10 mouse cellular contexts compared by ENCODE assay signal in the genomic region with DNA sequence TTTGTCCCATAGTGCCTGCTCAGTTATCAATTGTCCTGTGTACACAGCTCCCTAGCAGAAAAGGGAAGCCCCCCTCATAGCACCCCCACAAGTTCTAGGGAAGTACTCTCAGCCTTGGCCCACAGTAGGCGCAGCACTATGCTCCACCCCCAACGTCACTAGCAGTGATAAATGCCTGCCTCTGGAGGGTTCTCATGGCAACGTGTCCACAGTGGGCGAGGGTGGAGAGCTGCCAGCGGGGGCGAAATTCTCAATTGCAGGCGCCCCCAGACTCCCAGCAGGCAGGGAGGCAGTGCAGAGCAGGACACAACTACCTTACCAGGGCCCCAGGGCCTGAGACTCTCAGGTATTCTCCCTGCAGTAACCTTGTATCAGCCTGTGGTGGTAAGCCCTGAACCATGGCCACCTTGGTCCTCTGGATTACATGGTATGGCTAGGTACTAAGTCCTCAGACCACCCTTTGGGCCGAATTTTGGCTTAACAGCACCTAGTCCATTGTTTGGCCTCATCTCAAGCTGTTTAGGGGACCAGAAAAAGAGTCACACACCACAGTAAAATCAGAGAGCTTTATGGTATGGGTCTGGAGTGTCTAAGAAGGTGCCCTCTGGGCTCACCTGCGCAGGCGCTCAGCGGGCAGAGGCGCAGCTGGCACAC. TPM values are rescaled to one million over a fixed set of nuclear protein-coding genes. Genes with fewer than 3 reads are reported as not detected.
DNase-seq lines count a peak whose midpoint lies in the region; ATAC-seq lines count a peak whose summit lies in the region.
"Had no signal": no experiment of that assay in that cellular context is flagged by ENCODE, and none has a peak within 500 bp of the region (broad histone marks: within the 10 kb centered on the region; RNA-seq: fewer than 3 reads in every experiment).

No protein-coding gene starts in this region.

- peak; percentile 62 for DNase-seq in forebrain, embryonic 11.5 days (ENCODE audit: low spot score)
- no peak for DNase-seq in forebrain, embryonic 10.5 days (ENCODE audit: extremely low spot score, low spot score)
- peak; percentile 38 for DNase-seq in ovary, postnatal 36 days (ENCODE audit: low spot score)
- DNase-seq in ovary, adult 18-20 months (ENCODE audit: low spot score): no peak
- no peak for DNase-seq in gastrocnemius, postnatal 36 days

- H3K4me1 ChIP-seq in forebrain, embryonic 11.5 days (replicated peaks; ENCODE audit: control insufficient read depth, insufficient read depth, low read length): peaks cover 11% of the 10 kb centered on the region
- peaks cover 53% of the 10 kb centered on the region for H3K4me1 ChIP-seq in forebrain, embryonic 10.5 days
- peaks cover 54% of the 10 kb centered on the region for H3K4me1 ChIP-seq in hindbrain, embryonic 12.5 days
- H3K4me1 ChIP-seq in limb, embryonic 15.5 days: peaks cover 59% of the 10 kb centered on the region
- H3K4me1 ChIP-seq in stomach, embryonic 15.5 days: peaks cover 47% of the 10 kb centered on the region

- WGBS in forebrain, embryonic 11.5 days: 57% methylated on average over 12 of the region's 12 CpGs
- WGBS in forebrain, embryonic 10.5 days: 70% methylated on average over 12 of the region's 12 CpGs
- 52% methylated on average over 12 of the region's 12 CpGs for WGBS in hindbrain, embryonic 12.5 days
- WGBS in limb, embryonic 15.5 days: 48% methylated on average over 12 of the region's 12 CpGs
- WGBS in stomach, embryonic 15.5 days: 45% methylated on average over 12 of the region's 12 CpGs

- no peak overlapping the region for H3K9ac ChIP-seq in forebrain, embryonic 11.5 days (ENCODE audit: low read length)
- no peak overlapping the region for H3K9ac ChIP-seq in hindbrain, embryonic 12.5 days
- 0 out of 2 replicates have a peak overlapping the region, but pooled peaks have one; percentile 10 for H3K9ac ChIP-seq in limb, embryonic 15.5 days
- H3K9ac ChIP-seq in stomach, embryonic 15.5 days: no peak overlapping the region
- H3K9ac ChIP-seq: embryonic facial prominence, embryonic 15.5 days had no signal

- H3K9me3 ChIP-seq in forebrain, embryonic 11.5 days (ENCODE audit: control insufficient read depth, low read length): no peaks in the 10 kb centered on the region
- no peaks in the 10 kb centered on the region for H3K9me3 ChIP-seq in forebrain, embryonic 10.5 days
- no peaks in the 10 kb centered on the region for H3K9me3 ChIP-seq in hindbrain, embryonic 12.5 days (replicated peaks)
- H3K9me3 ChIP-seq in limb, embryonic 15.5 days: no peaks in the 10 kb centered on the region
- no peaks in the 10 kb centered on the region for H3K9me3 ChIP-seq in stomach, embryonic 15.5 days
- H3K9me3 ChIP-seq: embryonic facial prominence, embryonic 15.5 days had no signal

- intact Hi-C loops in gastrocnemius, postnatal 36 days (cut with DNase I): no loop called here

- no peak overlapping the region for H3K27ac ChIP-seq in forebrain, embryonic 11.5 days (ENCODE audit: low read depth, low read length)
- H3K27ac ChIP-seq in forebrain, embryonic 10.5 days: no peak overlapping the region
- peak overlapping the region; percentile 35; the same call in 1 of the 2 replicates for H3K27ac ChIP-seq in hindbrain, embryonic 12.5 days
- H3K27ac ChIP-seq in limb, embryonic 15.5 days: 0 out of 2 replicates have a peak overlapping the region, but pooled peaks have one; percentile 11
- peak overlapping the region; percentile 18; the same call in 1 of the 2 replicates for H3K27ac ChIP-seq in stomach, embryonic 15.5 days
- H3K27ac ChIP-seq: embryonic facial prominence, embryonic 15.5 days had no signal

- H3K36me3 ChIP-seq in forebrain, embryonic 11.5 days (ENCODE audit: control insufficient read depth, insufficient read depth, low read length): peaks cover 2% of the 10 kb centered on the region; the same call in 1 of the 2 replicates
- H3K36me3 ChIP-seq in forebrain, embryonic 10.5 days (replicated peaks): peaks cover 53% of the 10 kb centered on the region
- H3K36me3 ChIP-seq in hindbrain, embryonic 12.5 days: peaks cover 46% of the 10 kb centered on the region
- H3K36me3 ChIP-seq in limb, embryonic 15.5 days: peaks cover 47% of the 10 kb centered on the region
- H3K36me3 ChIP-seq in stomach, embryonic 15.5 days: peaks cover 28% of the 10 kb centered on the region

- ATAC-seq in forebrain, embryonic 11.5 days (replicated peaks; ENCODE audit: low FRiP score): no peak; the same call in 1 of the 2 replicates
- ATAC-seq in hindbrain, embryonic 12.5 days (ENCODE audit: low FRiP score): peak; percentile 29; the same call in 1 of the 2 replicates
- ATAC-seq in limb, embryonic 15.5 days (ENCODE audit: insufficient number of reproducible peaks, low FRiP score, low TSS enrichment, low read depth): no peak
- ATAC-seq in stomach, embryonic 15.5 days (ENCODE audit: insufficient read depth, low FRiP score, low read depth): peak; percentile 11; the same call in 1 of the 2 replicates

- H3K27me3 ChIP-seq in forebrain, embryonic 11.5 days (ENCODE audit: control insufficient read depth, insufficient read depth, low read length): peaks cover 38% of the 10 kb centered on the region
- H3K27me3 ChIP-seq in forebrain, embryonic 10.5 days (ENCODE audit: poor library complexity, severe bottlenecking): peaks cover 40% of the 10 kb centered on the region
- H3K27me3 ChIP-seq in hindbrain, embryonic 12.5 days: peaks cover 38% of the 10 kb centered on the region
- H3K27me3 ChIP-seq in limb, embryonic 15.5 days: peaks cover 37% of the 10 kb centered on the region
- peaks cover 38% of the 10 kb centered on the region for H3K27me3 ChIP-seq in stomach, embryonic 15.5 days (replicated peaks)
- H3K27me3 ChIP-seq: CH12.LX had no signal

- no peak overlapping the region for H3K4me2 ChIP-seq in forebrain, embryonic 11.5 days (ENCODE audit: low read depth, low read length, severe bottlenecking)
- H3K4me2 ChIP-seq in hindbrain, embryonic 12.5 days (replicated peaks): no peak overlapping the region
- no peak overlapping the region for H3K4me2 ChIP-seq in limb, embryonic 15.5 days
- H3K4me2 ChIP-seq in stomach, embryonic 15.5 days: no peak overlapping the region

- H3K4me3 ChIP-seq in forebrain, embryonic 11.5 days (ENCODE audit: low read depth, low read length): no peak overlapping the region
- no peak overlapping the region for H3K4me3 ChIP-seq in forebrain, embryonic 10.5 days
- H3K4me3 ChIP-seq in hindbrain, embryonic 12.5 days: no peak overlapping the region
- no peak overlapping the region for H3K4me3 ChIP-seq in limb, embryonic 15.5 days
- no peak overlapping the region for H3K4me3 ChIP-seq in stomach, embryonic 15.5 days (replicated peaks)
- H3K4me3 ChIP-seq: embryonic facial prominence, embryonic 15.5 days had no signal

RNA-seq across cellular contexts. Expression of a gene that starts 1.0 kb away (rescaled TPM):
- 0.28 and 0.69 TPM in 2 replicates for polyA plus RNA-seq in forebrain, embryonic 11.5 days (2014; fragmentation: Nextera tagmentation; extraction: Ambion mirVana)
- polyA plus RNA-seq in forebrain, embryonic 10.5 days (2016; fragmentation: Nextera tagmentation; extraction: Ambion mirVana): 0.02 TPM in 1 of 2 replicates, not detected in the other
- 2.4 and 3.1 TPM in 2 replicates for polyA plus RNA-seq in hindbrain, embryonic 12.5 days (2016; fragmentation: Nextera tagmentation; extraction: Ambion mirVana)
- polyA plus RNA-seq in limb, embryonic 15.5 days (2015; fragmentation: Nextera tagmentation; extraction: Ambion mirVana): 0.29 and 0.44 TPM in 2 replicates
- 1.0 and 1.1 TPM in 2 replicates for polyA plus RNA-seq in stomach, embryonic 15.5 days (2015; fragmentation: Nextera tagmentation; extraction: Ambion mirVana)
- total RNA-seq in gastrocnemius, postnatal 36 days (2021): not detected

RNA-seq across cellular contexts. Expression of a gene that starts 7.6 kb away (rescaled TPM):
- polyA plus RNA-seq in forebrain, embryonic 11.5 days (2014; fragmentation: Nextera tagmentation; extraction: Ambion mirVana): 144 and 164 TPM in 2 replicates
- polyA plus RNA-seq in forebrain, embryonic 10.5 days (2016; fragmentation: Nextera tagmentation; extraction: Ambion mirVana): 162 and 165 TPM in 2 replicates
- polyA plus RNA-seq in hindbrain, embryonic 12.5 days (2016; fragmentation: Nextera tagmentation; extraction: Ambion mirVana): 131 and 162 TPM in 2 replicates
- polyA plus RNA-seq in limb, embryonic 15.5 days (2015; fragmentation: Nextera tagmentation; extraction: Ambion mirVana): 129 and 139 TPM in 2 replicates
- 144 and 151 TPM in 2 replicates for polyA plus RNA-seq in stomach, embryonic 15.5 days (2015; fragmentation: Nextera tagmentation; extraction: Ambion mirVana)
- total RNA-seq in gastrocnemius, postnatal 36 days (2021): 10 to 100 TPM; 50.2 to 53.9 TPM

RNA-seq across cellular contexts. Expression of a gene that starts 7.9 kb away (rescaled TPM):
- polyA plus RNA-seq in forebrain, embryonic 11.5 days (2014; fragmentation: Nextera tagmentation; extraction: Ambion mirVana): 1.3 and 5.0 TPM in 2 replicates
- polyA plus RNA-seq in forebrain, embryonic 10.5 days (2016; fragmentation: Nextera tagmentation; extraction: Ambion mirVana): 5.0 and 7.0 TPM in 2 replicates
- 4.7 and 6.7 TPM in 2 replicates for polyA plus RNA-seq in hindbrain, embryonic 12.5 days (2016; fragmentation: Nextera tagmentation; extraction: Ambion mirVana)
- 0.81 and 6.0 TPM in 2 replicates for polyA plus RNA-seq in limb, embryonic 15.5 days (2015; fragmentation: Nextera tagmentation; extraction: Ambion mirVana)
- 74.5 and 104 TPM in 2 replicates for polyA plus RNA-seq in stomach, embryonic 15.5 days (2015; fragmentation: Nextera tagmentation; extraction: Ambion mirVana)
- 1 to 10 TPM in 1 of 2 experiments, under 1 TPM in 1; 0.74 to 4.7 TPM for total RNA-seq in gastrocnemius, postnatal 36 days (2021)

RNA-seq across cellular contexts. Expression of a gene that starts 24.9 kb away (rescaled TPM):
- polyA plus RNA-seq in forebrain, embryonic 11.5 days (2014; fragmentation: Nextera tagmentation; extraction: Ambion mirVana): 353 and 371 TPM in 2 replicates
- polyA plus RNA-seq in forebrain, embryonic 10.5 days (2016; fragmentation: Nextera tagmentation; extraction: Ambion mirVana): 337 and 341 TPM in 2 replicates
- polyA plus RNA-seq in hindbrain, embryonic 12.5 days (2016; fragmentation: Nextera tagmentation; extraction: Ambion mirVana): 377 TPM in 2 replicates
- 388 and 396 TPM in 2 replicates for polyA plus RNA-seq in limb, embryonic 15.5 days (2015; fragmentation: Nextera tagmentation; extraction: Ambion mirVana)
- polyA plus RNA-seq in stomach, embryonic 15.5 days (2015; fragmentation: Nextera tagmentation; extraction: Ambion mirVana): 371 and 375 TPM in 2 replicates
- 100 to 1,000 TPM; 139 to 157 TPM for total RNA-seq in gastrocnemius, postnatal 36 days (2021)

RNA-seq across cellular contexts. Expression of a gene that starts 25.7 kb away (rescaled TPM):
- 77.1 and 81.5 TPM in 2 replicates for polyA plus RNA-seq in forebrain, embryonic 11.5 days (2014; fragmentation: Nextera tagmentation; extraction: Ambion mirVana)
- 78.3 and 80.8 TPM in 2 replicates for polyA plus RNA-seq in forebrain, embryonic 10.5 days (2016; fragmentation: Nextera tagmentation; extraction: Ambion mirVana)
- 70.0 and 72.3 TPM in 2 replicates for polyA plus RNA-seq in hindbrain, embryonic 12.5 days (2016; fragmentation: Nextera tagmentation; extraction: Ambion mirVana)
- 73.6 and 74.9 TPM in 2 replicates for polyA plus RNA-seq in limb, embryonic 15.5 days (2015; fragmentation: Nextera tagmentation; extraction: Ambion mirVana)
- 64.2 and 65.6 TPM in 2 replicates for polyA plus RNA-seq in stomach, embryonic 15.5 days (2015; fragmentation: Nextera tagmentation; extraction: Ambion mirVana)
- 10 to 100 TPM; 74.4 to 75.9 TPM for total RNA-seq in gastrocnemius, postnatal 36 days (2021)

Comparison
In these comparisons a context has a peak if more than half of its experiments do, and no peak if none do; other contexts are left out.
1. DNase-seq: peak in forebrain, embryonic 11.5 days (single experiment) and ovary, postnatal 36 days (single experiment); none in forebrain, embryonic 10.5 days (single experiment), ovary, adult 18-20 months (single experiment) and gastrocnemius, postnatal 36 days (0 of 2).
2. ATAC-seq: peak in hindbrain, embryonic 12.5 days (single experiment) and stomach, embryonic 15.5 days (single experiment); none in forebrain, embryonic 11.5 days (single experiment) and limb, embryonic 15.5 days (single experiment).
3. H3K27ac ChIP-seq: peak in hindbrain, embryonic 12.5 days (single experiment), limb, embryonic 15.5 days (single experiment) and stomach, embryonic 15.5 days (single experiment); none in forebrain, embryonic 11.5 days (single experiment) and forebrain, embryonic 10.5 days (single experiment).